Mouse (Mus musculus) bone marrow macrophage, adult 2 months (primary cell): Measurements from ENCODE around the gene Cnn2. TPM values are rescaled to one million over a fixed set of nuclear protein-coding genes. Genes with fewer than 3 reads are reported as not detected.
A peak's percentile ranks its signal among the peaks of the same experiment; 100 is the strongest.

ENCODE experiments used
- H3K27ac ChIP-seq: 2 replicates; pipeline ENCODE4 v1.5.1; 2012; ENCODE audit warnings: low read depth, low read length; ENCODE audit not compliant: insufficient read depth
- H3K4me1 ChIP-seq: 2 replicates; pipeline ENCODE4 v1.6.1; 2012; ENCODE audit warnings: low read length; ENCODE audit not compliant: control insufficient read depth, insufficient read depth
- H3K4me3 ChIP-seq: 2 replicates; pipeline ENCODE4 v1.5.1; 2012; ENCODE audit warnings: mild to moderate bottlenecking, low read length, moderate library complexity; ENCODE audit not compliant: insufficient read depth
- CTCF ChIP-seq: IDR thresholded peaks from 2 replicates; pipeline ENCODE4 v1.5.1; 2012; ENCODE audit warnings: low read depth, mild to moderate bottlenecking, low read length, moderate library complexity
- POLR2A ChIP-seq: IDR thresholded peaks from 2 replicates; pipeline ENCODE4 v1.6.1; 2012; ENCODE audit warnings: mild to moderate bottlenecking, low read depth, low read length, borderline replicate concordance
- polyA plus RNA-seq: library from polyadenylated mRNA; stranded (reverse); fragments of >200 nt; gene quantifications from 2 replicates; pipeline ENCODE4 v1.2.4, GENCODE M21; 2012; ENCODE audit not compliant: missing spikeins, insufficient read depth, insufficient read length

Cnn2 gene
- polyA plus RNA-seq, 1 experiment, result 41.5 TPM

DNA sequence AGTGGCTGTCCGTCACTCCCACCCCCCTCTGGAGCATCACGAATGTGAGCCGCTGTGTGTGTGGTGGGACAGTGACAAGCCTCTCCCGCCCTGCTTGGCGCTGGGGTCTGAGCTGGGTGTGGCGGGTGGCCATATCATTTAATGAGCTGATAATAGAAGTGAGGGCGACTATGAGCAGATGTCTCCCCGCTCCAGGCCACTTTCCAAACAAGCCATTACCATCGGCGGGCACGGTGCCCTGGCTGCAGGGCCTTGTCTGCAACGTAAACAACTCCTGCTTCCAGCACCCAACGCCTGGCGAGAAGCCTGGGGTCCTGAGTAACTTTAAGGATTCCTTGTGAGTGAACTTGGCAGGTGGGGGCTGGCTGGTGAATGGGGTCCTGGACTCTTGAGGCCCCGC lies 9.4 kb downstream of the Cnn2 start:
- TF ChIP-seq POLR2A, result no peak
- no peak for TF ChIP-seq CTCF
- H3K4me3 ChIP-seq, result no peak overlapping the region
- no peak overlapping the region for H3K27ac ChIP-seq
- peaks cover 22% of the 10 kb centered on the region for H3K4me1 ChIP-seq

- no peak for TF ChIP-seq CTCF
- no peak overlapping the region for H3K27ac ChIP-seq
- H3K4me3 ChIP-seq, result no peak overlapping the region
- no peaks in the 10 kb centered on the region for H3K4me1 ChIP-seq
Measured at GRCm38 (mm10) chr10:80001945-80002344, 13.6 kb downstream of the Cnn2 start.

DNA sequence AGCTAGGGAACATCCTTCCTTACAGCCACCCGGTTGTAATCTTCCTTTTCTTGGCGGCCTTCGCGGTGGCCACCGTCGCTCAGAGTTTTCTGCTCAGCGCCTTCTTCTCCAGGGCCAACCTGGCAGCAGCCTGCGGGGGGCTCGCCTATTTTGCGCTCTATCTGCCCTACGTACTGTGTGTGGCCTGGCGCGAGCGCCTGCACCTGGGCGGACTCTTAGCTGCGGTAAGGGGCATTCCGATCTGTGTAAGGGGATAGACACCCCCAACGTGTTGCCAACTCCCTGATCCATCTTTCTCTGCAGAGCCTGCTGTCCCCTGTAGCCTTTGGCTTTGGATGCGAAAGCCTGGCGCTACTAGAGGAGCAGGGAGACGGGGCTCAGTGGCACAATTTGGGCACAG lies 14.4 kb downstream of the Cnn2 start:
- no peak for TF ChIP-seq POLR2A
- no peak for TF ChIP-seq CTCF
- no peak overlapping the region for H3K4me3 ChIP-seq
- H3K4me1 ChIP-seq, result no peaks in the 10 kb centered on the region
- H3K27ac ChIP-seq, result no peak overlapping the region

DNA sequence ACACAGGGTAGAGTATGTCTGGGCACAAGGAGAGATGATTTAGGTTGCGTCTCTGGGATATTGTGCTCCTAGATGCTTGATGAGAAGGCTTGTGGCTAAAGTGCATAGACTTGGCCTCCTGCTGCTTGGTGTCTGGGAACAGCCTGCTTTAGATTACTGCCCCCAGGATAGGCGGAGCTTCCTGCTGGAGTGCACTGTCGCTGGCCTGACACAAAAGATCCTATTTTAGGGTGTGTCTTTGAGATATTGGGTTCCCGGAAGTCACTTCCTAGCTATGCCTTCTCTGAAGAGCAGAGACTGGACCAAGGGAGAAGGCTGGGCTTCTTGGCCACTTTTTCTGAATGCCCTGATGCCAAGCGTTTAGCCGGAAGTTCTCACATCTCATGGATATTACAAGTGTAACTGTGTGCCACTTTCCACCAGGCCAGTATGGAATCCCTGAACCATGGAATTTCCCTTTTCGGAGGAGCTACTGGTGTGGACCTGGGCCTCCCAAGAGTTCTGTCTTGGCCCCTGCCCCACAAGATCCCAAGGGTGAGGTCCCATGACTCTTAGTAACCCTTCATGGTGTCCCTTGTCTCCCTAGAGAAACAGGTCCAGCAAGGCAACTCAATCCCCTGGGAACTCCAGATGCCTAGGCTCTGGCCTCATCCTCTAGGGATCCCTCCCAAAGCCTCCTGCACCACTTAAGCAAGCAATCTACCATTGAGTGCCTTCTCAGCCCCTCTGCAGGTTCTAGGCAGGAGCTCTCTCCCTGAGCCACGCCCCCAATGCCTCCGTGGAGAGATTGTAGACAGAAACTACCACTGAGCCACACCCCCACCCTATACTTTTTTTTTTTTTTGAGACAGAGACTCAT lies 15.2 kb downstream of the Cnn2 start:
- Histone ChIP-seq H3K4me3 (no peak overlapping the region), H3K27ac (no peak overlapping the region), H3K4me1 (no peaks in the 10 kb centered on the region)
- TF ChIP-seq POLR2A (no peak), CTCF (no peak)

DNA sequence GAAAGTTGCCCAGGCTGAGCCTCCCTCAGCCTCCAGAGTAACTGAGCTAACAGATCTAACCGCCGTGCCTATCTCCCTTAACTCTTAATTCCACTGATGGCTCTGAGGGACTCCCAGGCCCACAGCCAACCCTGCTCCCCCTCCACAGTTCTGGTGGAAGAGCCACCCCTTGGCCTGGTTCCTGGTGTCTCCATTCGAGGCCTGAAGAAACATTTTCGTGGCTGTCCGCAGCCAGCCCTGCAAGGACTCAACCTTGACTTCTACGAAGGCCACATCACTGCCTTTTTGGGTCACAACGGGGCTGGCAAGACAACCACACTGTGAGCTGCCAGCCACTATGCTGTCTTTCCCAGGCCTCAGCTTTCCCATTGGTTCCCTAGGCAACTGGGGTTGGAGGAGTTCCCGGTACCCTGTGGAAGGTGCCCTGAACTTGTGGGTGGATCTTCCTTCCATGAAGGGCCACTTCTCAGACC lies 15.9 kb downstream of the Cnn2 start:
- no peaks in the 10 kb centered on the region for H3K4me1 ChIP-seq
- no peak overlapping the region for H3K27ac ChIP-seq
- no peak overlapping the region for H3K4me3 ChIP-seq
- no peak for TF ChIP-seq CTCF
- TF ChIP-seq POLR2A, result no peak

- Histone ChIP-seq H3K4me3 (no peak overlapping the region), H3K27ac (no peak overlapping the region), H3K4me1 (peaks cover 6% of the 10 kb centered on the region)
- TF ChIP-seq CTCF, result no peak
- TF ChIP-seq POLR2A, result no peak
Measured at GRCm38 (mm10) chr10:80011740-80012139, 23.4 kb downstream of the Cnn2 start.

GRCm38 (mm10) chr10:80013609-80014008 lies 25.2 kb downstream of the Cnn2 start:
- H3K4me3 ChIP-seq, result no peak overlapping the region
- peaks cover 6% of the 10 kb centered on the region for H3K4me1 ChIP-seq
- TF ChIP-seq CTCF, result no peak
- no peak overlapping the region for H3K27ac ChIP-seq

GRCm38 (mm10) chr10:80014484-80015290 lies 26.3 kb downstream of the Cnn2 start:
- TF ChIP-seq POLR2A (no peak), CTCF (peak; percentile 45; the same call in 1 of the 2 replicates)
- H3K27ac ChIP-seq, result no peak overlapping the region

DNA sequence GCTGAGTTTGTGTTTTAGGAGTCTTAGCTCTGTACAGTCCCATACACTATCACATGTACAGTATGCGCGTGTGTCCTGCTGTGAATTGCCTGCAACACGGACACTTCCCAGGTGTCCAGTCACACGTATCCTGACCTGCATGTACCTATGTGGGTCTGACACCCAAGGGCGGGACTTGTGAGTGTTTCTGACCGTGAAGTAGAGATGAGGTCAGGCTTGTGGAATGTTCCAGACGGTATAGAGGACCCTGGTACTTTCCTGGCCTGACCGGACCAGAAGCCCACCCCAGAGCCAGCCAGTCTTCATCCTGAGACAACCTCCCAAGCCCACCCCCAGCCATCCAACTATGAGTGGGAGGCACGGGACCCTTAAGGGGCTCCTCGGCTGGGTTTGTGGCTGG lies 27.2 kb downstream of the Cnn2 start:
- TF ChIP-seq CTCF, result no peak
- no peak for TF ChIP-seq POLR2A
- Histone ChIP-seq H3K27ac (no peak overlapping the region), H3K4me1 (peaks cover 16% of the 10 kb centered on the region), H3K4me3 (no peak overlapping the region)

More at GRCm38 (mm10) chr10:80014484-80015290, 26.3 kb downstream of the Cnn2 start:
- H3K4me3 ChIP-seq, result no peak overlapping the region
- peaks cover 14% of the 10 kb centered on the region for H3K4me1 ChIP-seq

DNA sequence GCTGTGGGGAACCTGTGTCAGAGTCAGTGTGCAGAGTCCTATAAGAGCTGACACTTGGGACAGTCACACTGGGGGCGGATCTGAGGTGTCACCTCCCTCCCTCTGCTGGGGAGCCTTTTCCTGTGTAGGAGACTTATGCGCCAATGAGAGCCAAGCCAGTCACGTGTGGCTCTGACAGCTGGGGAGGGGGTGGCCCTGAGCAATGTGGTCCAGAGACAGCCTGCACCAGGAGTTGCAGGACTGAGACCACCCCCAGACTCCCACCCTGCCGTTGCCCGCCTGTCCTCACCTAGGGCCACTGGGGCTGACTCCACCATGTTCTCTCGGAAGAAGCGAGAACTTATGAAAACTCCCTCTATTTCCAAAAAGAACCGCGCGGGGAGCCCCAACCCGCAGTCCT lies 28.1 kb downstream of the Cnn2 start, which contains the start of gene Arhgap45:
Gene Arhgap45 (plus strand): TSS at position 143 of the 400 bp plus-strand sequence.
- Histone ChIP-seq H3K4me1 (peaks cover 17% of the 10 kb centered on the region), H3K27ac (peak within 1 kb of the TSS; percentile 91), H3K4me3 (peak within 1 kb of the TSS; percentile 76)
- no peak for TF ChIP-seq CTCF
